Mouse (Mus musculus): Measurements from ENCODE around the gene Tmem86a. TPM values are rescaled to one million over a fixed set of nuclear protein-coding genes. Genes with fewer than 3 reads are reported as not detected.

Tmem86a gene
- polyA plus RNA-seq, 1 experiment from 2014 or later, result 12.8 TPM

DNA sequence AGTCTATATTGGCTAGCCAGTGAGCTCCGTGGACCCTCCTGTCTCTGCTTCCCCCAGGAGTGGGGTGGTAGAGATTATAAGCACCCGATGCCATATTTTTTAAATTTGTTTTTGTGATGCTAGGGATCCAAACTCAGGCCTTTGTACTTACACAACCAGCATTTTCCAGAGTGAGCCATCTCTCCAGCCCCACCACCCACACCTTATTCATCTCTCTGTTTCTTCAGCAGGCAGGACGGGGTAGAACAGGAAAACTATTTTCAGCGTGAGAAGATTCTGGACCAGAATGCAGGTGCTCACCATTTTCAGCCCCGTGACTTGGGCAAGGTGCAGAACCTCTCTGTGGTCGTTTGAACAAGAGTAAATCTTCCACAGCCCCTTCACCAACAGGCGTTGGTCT, 48.9 kb downstream of the Tmem86a start:
- Histone ChIP-seq H3K4me3 (no peak overlapping the region), H3K27me3 (ENCODE audit: insufficient read depth, poor library complexity, severe bottlenecking) (no peaks in the 10 kb centered on the region), H3K27ac (no peak overlapping the region), H3K36me3 (no peaks in the 10 kb centered on the region), H3K9me3 (no peaks in the 10 kb centered on the region), H3K4me1 (replicated peaks) (no peaks in the 10 kb centered on the region)
- no peak for DNase-seq (ENCODE audit: low spot score)
- 83% methylated on average over 7 of the region's 7 CpGs for WGBS

GRCm38 (mm10) chr7:47100615-47101014, 50.2 kb downstream of the Tmem86a start:
- Histone ChIP-seq H3K4me1 (replicated peaks) (no peaks in the 10 kb centered on the region), H3K4me3 (no peak overlapping the region), H3K9me3 (no peaks in the 10 kb centered on the region), H3K27me3 (ENCODE audit: insufficient read depth, poor library complexity, severe bottlenecking) (no peaks in the 10 kb centered on the region), H3K27ac (no peak overlapping the region), H3K36me3 (no peaks in the 10 kb centered on the region)
- 81% methylated on average over 6 of the region's 6 CpGs for WGBS
- no peak for DNase-seq (ENCODE audit: low spot score)

DNA sequence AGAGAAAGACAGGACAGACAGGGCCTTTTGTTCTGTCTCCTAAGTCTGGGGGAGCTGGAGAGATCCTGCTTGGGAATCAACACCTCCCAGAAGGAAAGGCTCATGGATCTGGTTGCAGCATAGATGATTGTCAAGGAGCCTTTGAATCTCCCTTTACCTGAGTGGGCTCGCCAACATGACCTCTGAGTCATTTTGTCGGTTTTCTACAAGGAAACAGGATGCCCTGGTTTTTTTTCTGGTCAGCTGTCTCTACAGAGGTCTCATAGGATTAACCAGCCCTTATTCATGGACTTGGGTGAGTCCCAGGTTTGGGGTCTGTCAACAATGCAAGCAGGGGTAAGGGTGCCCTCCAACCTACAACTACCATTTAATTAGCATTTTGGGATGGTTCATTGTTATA, 52.6 kb downstream of the Tmem86a start:
- H3K4me1 ChIP-seq (replicated peaks), result no peaks in the 10 kb centered on the region
- H3K27me3 ChIP-seq (ENCODE audit: insufficient read depth, poor library complexity, severe bottlenecking), result no peaks in the 10 kb centered on the region
- no peak for DNase-seq (ENCODE audit: low spot score)
- no peak overlapping the region for H3K4me3 ChIP-seq
- H3K36me3 ChIP-seq, result no peaks in the 10 kb centered on the region
- WGBS, result 77% methylated on average over 2 of the region's 2 CpGs
- H3K27ac ChIP-seq, result no peak overlapping the region
- H3K9me3 ChIP-seq, result no peaks in the 10 kb centered on the region

- Histone ChIP-seq H3K4me3 (no peak overlapping the region), H3K27me3 (ENCODE audit: insufficient read depth, poor library complexity, severe bottlenecking) (no peaks in the 10 kb centered on the region), H3K36me3 (no peaks in the 10 kb centered on the region), H3K27ac (no peak overlapping the region), H3K9me3 (no peaks in the 10 kb centered on the region), H3K4me1 (replicated peaks) (no peaks in the 10 kb centered on the region)
- 85% methylated on average over 1 of the region's 1 CpGs for WGBS
- DNase-seq (ENCODE audit: low spot score), result no peak
Measured at GRCm38 (mm10) chr7:47103671-47104414, 53.4 kb downstream of the Tmem86a start.

Other genes starting within 250 kb of the Tmem86a start
- 2,204 and 3,422 TPM in 2 replicates for gene Ldha, start 209.1 kb upstream of the Tmem86a start, polyA plus RNA-seq (2016; fragmentation: Nextera tagmentation; extraction: Ambion mirVana)
- not detected in 2 replicates for gene Ldhc, start 189.4 kb upstream of the Tmem86a start, polyA plus RNA-seq (2016; fragmentation: Nextera tagmentation; extraction: Ambion mirVana)
- gene Tsg101, start 130.6 kb upstream of the Tmem86a start, polyA plus RNA-seq (2016; fragmentation: Nextera tagmentation; extraction: Ambion mirVana), result 262 and 315 TPM in 2 replicates
- gene Uevld, start 92.1 kb upstream of the Tmem86a start, polyA plus RNA-seq (2016; fragmentation: Nextera tagmentation; extraction: Ambion mirVana), result 9.9 and 12.3 TPM in 2 replicates
- not detected in 2 replicates for gene Gm9999, start 67.0 kb upstream of the Tmem86a start, polyA plus RNA-seq (2016; fragmentation: Nextera tagmentation; extraction: Ambion mirVana)
- gene Spty2d1, start 42.2 kb upstream of the Tmem86a start, polyA plus RNA-seq (2016; fragmentation: Nextera tagmentation; extraction: Ambion mirVana), result 10.4 and 11.7 TPM in 2 replicates
- gene Ptpn5, start 83.1 kb downstream of the Tmem86a start, polyA plus RNA-seq (2016; fragmentation: Nextera tagmentation; extraction: Ambion mirVana), result 10.7 and 30.9 TPM in 2 replicates
- not detected in 2 replicates for gene Mrgpra6, start 154.3 kb downstream of the Tmem86a start, polyA plus RNA-seq (2016; fragmentation: Nextera tagmentation; extraction: Ambion mirVana)
- gene Mrgpra9, start 202.2 kb downstream of the Tmem86a start, polyA plus RNA-seq (2016; fragmentation: Nextera tagmentation; extraction: Ambion mirVana), result not detected in 2 replicates

All from hindbrain, embryonic 10.5 days (tissue).